In the genomic region with DNA sequence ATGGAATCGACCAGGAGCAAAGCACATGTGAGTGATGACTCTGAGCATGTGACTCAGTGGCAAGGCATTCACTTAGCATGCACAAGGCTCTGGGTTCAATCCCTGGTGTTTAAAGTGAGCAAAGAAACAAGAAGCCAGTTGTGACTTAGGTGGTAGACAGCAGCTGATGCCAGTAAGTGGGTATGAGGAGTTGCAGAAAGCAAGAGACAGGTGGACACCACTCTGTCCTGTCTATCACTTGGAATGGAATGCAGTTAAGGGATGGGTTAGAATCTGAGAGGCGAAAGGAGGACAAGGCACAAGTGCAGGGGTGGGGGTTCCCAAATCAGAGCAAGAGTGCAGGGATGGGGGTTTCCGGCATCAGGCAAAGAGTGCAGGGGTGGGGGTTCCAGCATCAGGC, we compare ENCODE assay signal across 38 mouse cellular contexts. TPM values are rescaled to one million over a fixed set of nuclear protein-coding genes. Genes with fewer than 3 reads are reported as not detected.
"Had no signal": no experiment of that assay in that cellular context is flagged by ENCODE, and none has a peak within 500 bp of the region (broad histone marks: within the 10 kb centered on the region; RNA-seq: fewer than 3 reads in every experiment).

No protein-coding gene starts in this region.

- DNase-seq: left cerebral cortex, postnatal 4 days; liver; liver, embryonic 13.5 days; liver, postnatal 0 days; lung, adult 18-20 months; lung, adult 2 months; lung, embryonic 14.5 days; lung, postnatal 10 days; lung, postnatal 14 days; lung, postnatal 36 days; lung, postnatal 4 days; midbrain, embryonic 14.5 days had no signal

- H3K4me2 ChIP-seq: limb, embryonic 12.5 days; limb, embryonic 13.5 days; limb, embryonic 15.5 days; liver, embryonic 11.5 days; liver, embryonic 12.5 days; liver, embryonic 13.5 days; liver, embryonic 15.5 days; lung, embryonic 14.5 days; lung, embryonic 15.5 days; midbrain, embryonic 11.5 days; midbrain, embryonic 12.5 days; midbrain, embryonic 13.5 days; midbrain, embryonic 15.5 days; neural tube, embryonic 12.5 days; neural tube, embryonic 13.5 days had no signal

- H3K4me3 ChIP-seq: limb, embryonic 10.5 days; limb, embryonic 12.5 days; limb, embryonic 13.5 days; limb, embryonic 15.5 days; liver, embryonic 12.5 days; liver, embryonic 13.5 days; liver, embryonic 15.5 days; lung, embryonic 15.5 days; megakaryocyte, embryonic 14.5 days; midbrain, embryonic 10.5 days; midbrain, embryonic 12.5 days; midbrain, embryonic 13.5 days; midbrain, embryonic 15.5 days; neural tube, embryonic 12.5 days; neural tube, embryonic 13.5 days had no signal

- H3K4me1 ChIP-seq: limb, embryonic 10.5 days; limb, embryonic 12.5 days; limb, embryonic 13.5 days; limb, embryonic 15.5 days; liver, embryonic 12.5 days; liver, embryonic 13.5 days; liver, embryonic 15.5 days; lung, embryonic 15.5 days; megakaryocyte, embryonic 14.5 days; midbrain, embryonic 10.5 days; midbrain, embryonic 12.5 days; midbrain, embryonic 13.5 days; midbrain, embryonic 15.5 days; neural tube, embryonic 12.5 days; neural tube, embryonic 13.5 days had no signal

- H3K36me3 ChIP-seq: limb, embryonic 10.5 days; limb, embryonic 12.5 days; limb, embryonic 13.5 days; limb, embryonic 15.5 days; liver, embryonic 12.5 days; liver, embryonic 13.5 days; liver, embryonic 15.5 days; lung, embryonic 15.5 days; midbrain, embryonic 10.5 days; midbrain, embryonic 12.5 days; midbrain, embryonic 13.5 days; midbrain, embryonic 15.5 days; neural tube, embryonic 12.5 days; neural tube, embryonic 13.5 days had no signal

- H3K27ac ChIP-seq: limb, embryonic 10.5 days; limb, embryonic 12.5 days; limb, embryonic 13.5 days; limb, embryonic 15.5 days; liver, embryonic 12.5 days; liver, embryonic 13.5 days; liver, embryonic 14.5 days; liver, embryonic 15.5 days; lung, embryonic 15.5 days; macrophage; midbrain, embryonic 10.5 days; midbrain, embryonic 12.5 days; midbrain, embryonic 13.5 days; midbrain, embryonic 15.5 days; neural tube, embryonic 12.5 days; neural tube, embryonic 13.5 days had no signal

- H3K27me3 ChIP-seq: limb, embryonic 12.5 days; limb, embryonic 13.5 days; liver, embryonic 13.5 days; liver, embryonic 15.5 days; lung, embryonic 15.5 days; midbrain, embryonic 12.5 days; midbrain, embryonic 13.5 days; midbrain, embryonic 15.5 days; neural tube, embryonic 12.5 days; neural tube, embryonic 13.5 days had no signal

RNA-seq across cellular contexts. Expression of gene Trarg1, which starts 12.5 kb away (rescaled TPM):
- total RNA-seq: megakaryocyte progenitor cell, adult 5-6 weeks; megakaryocyte, adult 5-6 weeks; megakaryocyte-erythroid progenitor cell, adult 5-6 weeks; monocyte, adult 5-6 weeks had no signal
- polyA plus RNA-seq: liver, embryonic 12.5 days; liver, embryonic 13.5 days; liver, embryonic 14.5 days; liver, embryonic 15.5 days; liver, embryonic 16.5 days; macrophage; midbrain, embryonic 12.5 days had no signal

RNA-seq across cellular contexts. Expression of gene Bhlha9, which starts 19.8 kb away (rescaled TPM):
- total RNA-seq: liver, adult 2 months; megakaryocyte progenitor cell, adult 5-6 weeks; megakaryocyte-erythroid progenitor cell, adult 5-6 weeks; monocyte, adult 5-6 weeks had no signal
- polyA plus RNA-seq: liver, adult 2 months; liver, embryonic 12.5 days; liver, embryonic 13.5 days; liver, embryonic 14.5 days; liver, embryonic 15.5 days; liver, embryonic 16.5 days; lung, adult 2 months; lung, embryonic 14.5 days; lung, embryonic 15.5 days; lung, postnatal 0 days; macrophage; midbrain, embryonic 11.5 days; midbrain, embryonic 12.5 days; neural tube, embryonic 11.5 days had no signal
